Mouse (Mus musculus): ENCODE results near the gene Ssrp1. TPM values are rescaled to one million over a fixed set of nuclear protein-coding genes. Genes with fewer than 3 reads are reported as not detected.
A peak's percentile ranks its signal among the peaks of the same experiment; 100 is the strongest.

Ssrp1 gene
- total and polyA plus RNA-seq, 3 experiments, result 239 to 875 (median 420) TPM

DNA sequence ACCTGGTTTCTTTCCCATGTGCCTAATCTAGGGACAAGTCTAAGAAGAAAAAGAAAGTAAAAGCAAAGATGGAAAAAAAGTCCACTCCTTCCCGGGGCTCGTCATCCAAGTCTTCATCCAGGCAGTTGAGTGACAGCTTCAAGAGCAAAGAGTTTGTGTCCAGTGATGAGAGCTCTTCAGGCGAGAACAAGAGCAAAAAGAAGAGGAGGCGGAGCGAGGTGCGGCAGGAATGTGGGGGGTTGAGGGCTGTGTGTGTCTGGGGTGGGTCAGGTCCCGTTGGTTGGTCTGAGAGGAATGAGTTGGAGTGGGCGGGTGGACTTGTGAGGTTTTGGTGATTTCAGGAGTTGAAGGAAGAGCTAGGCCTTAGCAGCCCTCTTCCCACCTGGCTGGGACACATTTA is 9.2 kb downstream of the Ssrp1 start:
- Histone ChIP-seq H3K9me3 (replicated peaks; ENCODE audit: insufficient read depth, low read length) (no peaks in the 10 kb centered on the region), H3K4me3 (ENCODE audit: control insufficient read depth in 1 of 2, insufficient read depth in 1 of 2, low read depth in 2 of 2, low read length in 2 of 2) (no peak overlapping the region), H3K79me2 (ENCODE audit: control insufficient read depth, insufficient read depth, low read length, poor library complexity) (no peaks in the 10 kb centered on the region; the same call in 1 of the 2 replicates), H3K9ac (ENCODE audit: control insufficient read depth, low read depth, low read length, poor library complexity, severe bottlenecking) (no peak overlapping the region), H3K36me3 (ENCODE audit: control insufficient read depth in 1 of 2, insufficient read depth in 2 of 2, low read length in 2 of 2) (peaks cover 4 to 11% of the 10 kb centered on the region in 2 experiments; a peak in 3 of 4 replicates), H3K4me1 (ENCODE audit: control insufficient read depth in 1 of 2, insufficient read depth in 2 of 2, low read length in 2 of 2) (peaks cover 0 to 4% of the 10 kb centered on the region in 2 experiments; a peak in 2 of 4 replicates), H3K27me3 (ENCODE audit: control insufficient read depth in 1 of 2, insufficient read depth in 2 of 2, low read length in 2 of 2) (no peaks in the 10 kb centered on the region), H3K27ac (ENCODE audit: control insufficient read depth, low read depth, low read length) (no peak overlapping the region)
- TF ChIP-seq ETS1 (IDR thresholded peaks at IDR 0.05; ENCODE audit: low read depth, low read length) (no peak), MYB (IDR thresholded peaks at IDR 0.05; ENCODE audit: low read depth, low read length) (no peak), ELF1 (IDR thresholded peaks at IDR 0.05; ENCODE audit: low read depth, low read length) (no peak), RCOR1 (IDR thresholded peaks at IDR 0.05; ENCODE audit: low read depth, low read length) (no peak), ZKSCAN1 (IDR thresholded peaks at IDR 0.05; ENCODE audit: low read depth, low read length) (no peak), POLR2A (IDR thresholded peaks at IDR 0.05; ENCODE audit: control insufficient read depth in 1 of 2, insufficient read depth in 1 of 2, low read depth in 1 of 2, low read length in 2 of 2, poor library complexity in 1 of 2) (no peak), MXI1 (IDR thresholded peaks at IDR 0.05; ENCODE audit: low read depth, low read length) (no peak), POLR2AphosphoS5 (IDR thresholded peaks at IDR 0.05; ENCODE audit: borderline replicate concordance, low read depth, low read length) (no peak), MYC (IDR thresholded peaks at IDR 0.05; ENCODE audit: low read depth, low read length) (no peak), TBP (IDR thresholded peaks at IDR 0.05; ENCODE audit: low read depth, low read length) (no peak), USF1 (IDR thresholded peaks at IDR 0.05; ENCODE audit: low read depth, low read length) (no peak), MAX (IDR thresholded peaks at IDR 0.05; ENCODE audit: low read length) (no peak), CHD1 (IDR thresholded peaks at IDR 0.05; ENCODE audit: low read depth, low read length) (no peak), BHLHE40 (IDR thresholded peaks at IDR 0.05; ENCODE audit: borderline replicate concordance, low read depth, low read length) (no peak), ZC3H11A (IDR thresholded peaks at IDR 0.05; ENCODE audit: low read depth, low read length) (no peak), CHD2 (IDR thresholded peaks at IDR 0.05; ENCODE audit: low read length) (no peak)
- DNase-seq (ENCODE audit: low read depth, low spot score), result no peak

DNA sequence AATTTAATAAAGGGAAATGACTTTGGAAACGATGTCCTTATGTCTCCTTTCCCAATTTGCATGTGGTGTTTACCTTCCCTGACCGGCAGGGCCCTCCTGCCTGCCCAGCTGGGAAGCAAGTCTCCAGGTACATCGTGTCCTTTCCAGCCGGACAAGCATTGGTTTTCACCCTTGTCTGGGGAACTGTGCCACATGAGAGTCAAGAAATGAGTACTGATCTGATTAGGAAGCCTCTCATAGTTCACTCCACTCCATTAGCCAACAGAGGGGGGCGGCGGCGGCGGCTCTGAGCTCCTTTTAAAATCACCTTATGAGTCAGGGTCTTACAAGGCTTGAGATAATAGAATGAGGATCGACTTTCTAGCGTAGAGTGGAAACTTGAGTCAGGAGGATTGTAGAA is 10.0 kb downstream of the Ssrp1 start:
- no peak for DNase-seq (ENCODE audit: low read depth, low spot score)
- H3K9ac ChIP-seq (ENCODE audit: control insufficient read depth, low read depth, low read length, poor library complexity, severe bottlenecking), result peak overlapping the region; percentile 42
- no peaks in the 10 kb centered on the region for H3K9me3 ChIP-seq (replicated peaks; ENCODE audit: insufficient read depth, low read length)
- H3K79me2 ChIP-seq (ENCODE audit: control insufficient read depth, insufficient read depth, low read length, poor library complexity), result no peaks in the 10 kb centered on the region; the same call in 1 of the 2 replicates
- peaks cover 0 to 4% of the 10 kb centered on the region in 2 experiments; a peak in 2 of 4 replicates for H3K4me1 ChIP-seq (ENCODE audit: control insufficient read depth in 1 of 2, insufficient read depth in 2 of 2, low read length in 2 of 2)
- H3K4me3 ChIP-seq (ENCODE audit: control insufficient read depth in 1 of 2, insufficient read depth in 1 of 2, low read depth in 2 of 2, low read length in 2 of 2), result no peak overlapping the region
- peak overlapping the region; percentile 12 for H3K27ac ChIP-seq (ENCODE audit: control insufficient read depth, low read depth, low read length)
- TF ChIP-seq BHLHE40 (IDR thresholded peaks at IDR 0.05; ENCODE audit: borderline replicate concordance, low read depth, low read length) (no peak), GABPA (IDR thresholded peaks at IDR 0.05; ENCODE audit: low read depth, low read length) (no peak), RCOR1 (IDR thresholded peaks at IDR 0.05; ENCODE audit: low read depth, low read length) (no peak), KAT2A (conservative IDR thresholded peaks at IDR 0.05; ENCODE audit: low read depth, low read length) (no peak), CTCF (IDR thresholded peaks at IDR 0.05 in 2 of 3, conservative IDR thresholded peaks at IDR 0.05 in 1 of 3; ENCODE audit: control insufficient read depth in 1 of 3, insufficient read depth in 1 of 3, low read depth in 2 of 3, low read length in 3 of 3, poor library complexity in 1 of 3, severe bottlenecking in 1 of 3) (no peak), TCF12 (IDR thresholded peaks at IDR 0.05; ENCODE audit: low read depth, low read length) (no peak), NELFE (IDR thresholded peaks at IDR 0.05; ENCODE audit: low read depth, low read length) (no peak), EP300 (IDR thresholded peaks at IDR 0.05; ENCODE audit: low read depth in 1 of 2, low read length in 2 of 2) (no peak), UBTF (IDR thresholded peaks at IDR 0.05; ENCODE audit: borderline replicate concordance, insufficient read depth, low read depth, low read length) (no peak), TAL1 (IDR thresholded peaks at IDR 0.05; ENCODE audit: low read length) (no peak), RAD21 (IDR thresholded peaks at IDR 0.05; ENCODE audit: low read depth, low read length) (no peak), USF2 (IDR thresholded peaks at IDR 0.05; ENCODE audit: borderline replicate concordance in 1 of 2, insufficient read depth in 1 of 2, low read depth in 1 of 2, low read length in 2 of 2) (no peak), MYB (IDR thresholded peaks at IDR 0.05; ENCODE audit: low read depth, low read length) (no peak)
- peaks cover 4 to 8% of the 10 kb centered on the region in 2 experiments; a peak in 3 of 4 replicates for H3K36me3 ChIP-seq (ENCODE audit: control insufficient read depth in 1 of 2, insufficient read depth in 2 of 2, low read length in 2 of 2)
- H3K27me3 ChIP-seq (ENCODE audit: control insufficient read depth in 1 of 2, insufficient read depth in 2 of 2, low read length in 2 of 2), result no peaks in the 10 kb centered on the region
